Mouse (Mus musculus): ENCODE data around the gene Tas2r144. TPM values are rescaled to one million over a fixed set of nuclear protein-coding genes. Genes with fewer than 3 reads are reported as not detected.

Tas2r144 gene
- polyA plus RNA-seq, 1 experiment from 2014 or later, result not detected

- ATAC-seq (ENCODE audit: insufficient read depth), result no peak
Observed at GRCm38 (mm10) chr6:42247173-42247572, 32.0 kb downstream of the Tas2r144 start.

GRCm38 (mm10) chr6:42247981-42248380, 32.9 kb downstream of the Tas2r144 start:
- peak overlapping the region; percentile 21; the same call in 1 of the 2 replicates for H3K4me2 ChIP-seq
- ATAC-seq (ENCODE audit: insufficient read depth) (no peak), DNase-seq (no peak)
- H3K9me3 ChIP-seq (ENCODE audit: low read depth, low read length), result no peaks in the 10 kb centered on the region
- H3K27ac ChIP-seq (ENCODE audit: low read depth), result no peak overlapping the region
- H3K4me1 ChIP-seq (ENCODE audit: insufficient read depth), result 0 out of 2 replicates have a peak, but pooled peaks cover 8% of the 10 kb centered on the region
- H3K27me3 ChIP-seq (ENCODE audit: insufficient read depth, low read length), result no peaks in the 10 kb centered on the region
- H3K4me3 ChIP-seq (ENCODE audit: low read depth, low read length), result no peak overlapping the region
- WGBS, result 81% methylated on average over 1 of the region's 1 CpGs
- H3K9ac ChIP-seq, result no peak overlapping the region
- no peak for TF ChIP-seq CTCF (IDR thresholded peaks at IDR 0.05; ENCODE audit: low read depth)
- H3K36me3 ChIP-seq (ENCODE audit: insufficient read depth), result no peaks in the 10 kb centered on the region

More at GRCm38 (mm10) chr6:42247173-42247572, 32.0 kb downstream of the Tas2r144 start:
- peak; percentile 26 for DNase-seq
- Histone ChIP-seq H3K9me3 (ENCODE audit: low read depth, low read length) (no peaks in the 10 kb centered on the region), H3K27me3 (ENCODE audit: insufficient read depth, low read length) (no peaks in the 10 kb centered on the region), H3K4me2 (peak overlapping the region; percentile 21; the same call in 1 of the 2 replicates), H3K9ac (no peak overlapping the region), H3K36me3 (ENCODE audit: insufficient read depth) (no peaks in the 10 kb centered on the region), H3K4me3 (ENCODE audit: low read depth, low read length) (no peak overlapping the region), H3K4me1 (ENCODE audit: insufficient read depth) (0 out of 2 replicates have a peak, but pooled peaks cover 8% of the 10 kb centered on the region), H3K27ac (ENCODE audit: low read depth) (no peak overlapping the region)
- TF ChIP-seq CTCF (IDR thresholded peaks at IDR 0.05; ENCODE audit: low read depth), result no peak
- 8% methylated on average over 8 of the region's 8 CpGs for WGBS

DNA sequence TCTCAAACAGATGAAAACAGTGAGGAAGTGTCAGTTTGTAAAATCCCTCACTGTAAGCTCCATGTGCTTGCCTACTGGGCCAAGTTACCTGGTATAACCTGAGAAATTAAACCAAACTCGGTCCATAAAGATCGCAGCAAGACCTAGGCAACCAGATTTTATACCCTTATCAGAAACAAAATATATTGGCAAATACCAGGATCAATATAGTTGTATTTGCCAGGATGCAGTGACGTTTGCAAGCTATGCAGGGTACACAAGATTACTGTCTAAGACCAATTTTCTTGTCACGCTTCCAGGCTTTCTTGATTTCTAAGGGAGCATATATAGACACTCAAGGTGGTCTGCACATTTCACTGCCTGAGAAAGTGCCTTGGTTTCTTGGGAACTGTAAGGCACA, 36.7 kb downstream of the Tas2r144 start:
- no peak for TF ChIP-seq CTCF (IDR thresholded peaks at IDR 0.05; ENCODE audit: low read depth)
- Histone ChIP-seq H3K4me2 (no peak overlapping the region), H3K4me1 (ENCODE audit: insufficient read depth) (no peaks in the 10 kb centered on the region), H3K9me3 (ENCODE audit: low read depth, low read length) (no peaks in the 10 kb centered on the region), H3K27me3 (ENCODE audit: insufficient read depth, low read length) (no peaks in the 10 kb centered on the region), H3K4me3 (ENCODE audit: low read depth, low read length) (no peak overlapping the region), H3K27ac (ENCODE audit: low read depth) (no peak overlapping the region), H3K36me3 (ENCODE audit: insufficient read depth) (no peaks in the 10 kb centered on the region), H3K9ac (no peak overlapping the region)
- ATAC-seq (ENCODE audit: insufficient read depth) (no peak), DNase-seq (no peak)
- WGBS, result 82% methylated on average over 4 of the region's 4 CpGs

DNA sequence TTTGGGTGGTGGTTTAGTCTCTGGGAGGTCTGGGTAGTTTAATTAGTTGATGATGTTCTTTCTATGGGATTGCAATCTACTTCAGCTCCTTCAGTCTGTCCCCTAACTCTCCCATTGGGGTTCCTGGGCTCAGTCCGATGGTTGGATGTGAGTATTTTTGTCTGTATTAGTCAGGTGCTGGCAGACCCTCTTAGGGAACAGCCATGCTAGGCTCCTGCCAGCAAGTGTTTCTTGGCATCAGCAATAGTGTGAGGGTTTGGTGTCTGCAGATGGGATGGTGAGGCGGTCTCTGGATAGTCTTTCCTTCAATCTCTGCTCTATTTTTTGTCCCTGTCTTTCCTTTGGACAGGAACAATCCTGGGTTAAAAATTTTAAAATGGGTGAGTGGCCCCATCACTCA, 38.0 kb downstream of the Tas2r144 start:
- Histone ChIP-seq H3K27ac (ENCODE audit: low read depth) (no peak overlapping the region), H3K9me3 (ENCODE audit: low read depth, low read length) (no peaks in the 10 kb centered on the region), H3K9ac (no peak overlapping the region), H3K36me3 (ENCODE audit: insufficient read depth) (no peaks in the 10 kb centered on the region), H3K27me3 (ENCODE audit: insufficient read depth, low read length) (no peaks in the 10 kb centered on the region), H3K4me1 (ENCODE audit: insufficient read depth) (no peaks in the 10 kb centered on the region), H3K4me3 (ENCODE audit: low read depth, low read length) (no peak overlapping the region), H3K4me2 (no peak overlapping the region)
- WGBS, result 80% methylated on average over 2 of the region's 2 CpGs
- DNase-seq, result no peak
- TF ChIP-seq CTCF (IDR thresholded peaks at IDR 0.05; ENCODE audit: low read depth), result no peak
- ATAC-seq (ENCODE audit: insufficient read depth), result no peak

DNA sequence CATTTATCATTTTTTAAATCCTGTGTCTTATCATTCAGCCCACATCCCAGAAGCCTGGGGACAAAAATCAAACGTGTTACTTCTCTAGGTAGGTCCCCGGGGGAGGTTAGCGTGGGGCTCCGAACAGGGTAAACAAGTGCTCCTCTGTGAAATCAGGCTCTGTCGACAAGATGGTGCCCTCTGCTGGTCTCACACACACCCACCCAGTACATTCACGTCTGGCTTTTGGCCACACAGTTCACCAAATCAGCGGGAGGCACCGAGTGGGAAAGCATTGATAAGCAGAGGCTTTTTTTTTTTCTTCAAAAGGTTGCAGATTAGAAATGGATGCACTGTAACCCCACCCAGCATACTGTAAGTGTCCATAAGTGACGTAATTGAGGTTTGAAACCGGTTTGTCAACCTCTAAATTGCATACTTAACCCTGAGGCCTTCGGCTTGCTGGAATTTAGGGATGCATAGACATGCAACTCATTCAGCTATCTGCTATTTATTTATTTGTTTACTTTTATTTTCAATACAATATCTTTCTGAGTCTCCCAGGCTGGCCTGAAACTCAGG, 42.3 kb downstream of the Tas2r144 start:
- peak; percentile 74 for TF ChIP-seq CTCF (IDR thresholded peaks at IDR 0.05; ENCODE audit: low read depth)
- peak; percentile 60; the same call in 1 of the 2 replicates for ATAC-seq (ENCODE audit: insufficient read depth)
- 0 out of 2 replicates have a peak overlapping the region, but pooled peaks have one; percentile 7 for H3K4me2 ChIP-seq

DNA sequence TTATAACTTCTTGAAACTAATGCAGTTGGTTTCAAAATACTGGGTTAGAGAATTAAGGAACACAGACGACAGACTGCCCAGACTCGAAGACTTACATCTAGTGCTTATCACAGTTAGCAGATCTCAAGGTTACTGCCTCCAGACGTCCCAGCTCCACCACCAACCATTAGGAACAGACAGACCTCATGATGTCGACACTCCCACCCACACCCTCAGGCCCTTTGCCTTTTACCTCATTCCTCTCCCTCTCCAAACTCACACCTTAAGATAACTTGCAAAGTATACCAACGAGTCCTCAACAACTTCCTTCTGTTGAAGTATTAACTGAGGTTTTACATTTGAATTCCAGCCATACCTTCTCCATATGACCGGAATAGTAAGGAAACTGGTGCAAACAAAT, 45.3 kb downstream of the Tas2r144 start:
- no peaks in the 10 kb centered on the region for H3K27me3 ChIP-seq (ENCODE audit: insufficient read depth, low read length)
- DNase-seq, result no peak
- H3K27ac ChIP-seq (ENCODE audit: low read depth), result no peak overlapping the region
- H3K4me3 ChIP-seq (ENCODE audit: low read depth, low read length), result no peak overlapping the region
- no peak for TF ChIP-seq CTCF (IDR thresholded peaks at IDR 0.05; ENCODE audit: low read depth)
- H3K4me2 ChIP-seq, result no peak overlapping the region
- no peak overlapping the region for H3K9ac ChIP-seq
- ATAC-seq (ENCODE audit: insufficient read depth), result no peak
- no peaks in the 10 kb centered on the region for H3K9me3 ChIP-seq (ENCODE audit: low read depth, low read length)
- no peaks in the 10 kb centered on the region for H3K4me1 ChIP-seq (ENCODE audit: insufficient read depth)
- WGBS, result 42% methylated on average over 6 of the region's 6 CpGs
- no peaks in the 10 kb centered on the region for H3K36me3 ChIP-seq (ENCODE audit: insufficient read depth)

More for the DNA sequence above, 42.3 kb downstream of the Tas2r144 start:
- no peaks in the 10 kb centered on the region for H3K27me3 ChIP-seq (ENCODE audit: insufficient read depth, low read length)
- H3K36me3 ChIP-seq (ENCODE audit: insufficient read depth), result no peaks in the 10 kb centered on the region
- H3K9me3 ChIP-seq (ENCODE audit: low read depth, low read length), result no peaks in the 10 kb centered on the region
- no peak overlapping the region for H3K4me3 ChIP-seq (ENCODE audit: low read depth, low read length)
- H3K4me1 ChIP-seq (ENCODE audit: insufficient read depth), result no peaks in the 10 kb centered on the region
- no peak overlapping the region for H3K27ac ChIP-seq (ENCODE audit: low read depth)
- peak; percentile 75 for DNase-seq
- H3K9ac ChIP-seq, result no peak overlapping the region
- WGBS, result 13% methylated on average over 11 of the region's 11 CpGs

DNA sequence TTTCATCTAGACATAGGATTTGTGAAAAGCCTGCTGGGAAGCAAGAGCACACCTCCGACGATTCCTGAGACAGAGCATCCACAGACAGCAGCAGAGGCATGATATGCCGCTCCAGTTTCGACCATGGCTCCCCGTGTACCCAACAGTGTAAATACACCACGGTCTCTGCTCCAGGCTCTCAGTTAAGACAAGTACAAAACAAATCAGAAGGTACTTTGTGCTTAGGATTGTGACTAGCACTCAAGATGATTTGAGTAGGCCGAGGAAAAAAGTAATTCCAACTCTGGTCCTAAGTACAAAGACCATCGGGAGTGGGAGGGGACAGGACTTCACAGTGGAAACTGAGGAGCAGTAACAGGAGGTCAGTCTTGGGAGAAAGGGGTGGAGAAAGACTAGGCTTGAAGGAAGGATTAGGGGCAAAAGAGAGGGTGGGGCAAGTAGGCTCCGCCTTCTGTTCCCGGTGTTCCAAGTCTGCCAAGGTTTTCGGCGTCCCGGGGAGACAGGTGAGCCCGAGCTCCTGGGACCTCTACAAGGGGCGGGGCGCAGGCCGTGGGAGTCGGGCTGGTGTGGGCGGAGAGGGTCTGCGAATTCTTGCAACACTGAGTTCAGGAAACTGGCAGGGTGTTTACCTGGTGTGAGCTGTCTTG, 46.5 kb downstream of the Tas2r144 start, which contains the start of gene Tmem139:
Gene Tmem139 (plus strand): TSS at position 447 of the 647 bp plus-strand sequence.
- peak within 1 kb of the TSS; percentile 2; the same call in 1 of the 2 replicates for H3K27ac ChIP-seq (ENCODE audit: low read depth)
- ATAC-seq (ENCODE audit: insufficient read depth) (no peak), DNase-seq (peak; percentile 41)
- no peaks in the 10 kb centered on the region for H3K36me3 ChIP-seq (ENCODE audit: insufficient read depth)
- H3K9ac ChIP-seq, result peak within 1 kb of the TSS; percentile 1; the same call in 1 of the 2 replicates
- no peaks in the 10 kb centered on the region for H3K9me3 ChIP-seq (ENCODE audit: low read depth, low read length)
- peak within 1 kb of the TSS; percentile 45 for H3K4me2 ChIP-seq
- no peaks in the 10 kb centered on the region for H3K27me3 ChIP-seq (ENCODE audit: insufficient read depth, low read length)
- 14% methylated on average over 20 of the region's 20 CpGs for WGBS
- TF ChIP-seq CTCF (IDR thresholded peaks at IDR 0.05; ENCODE audit: low read depth), result no peak
- no peaks in the 10 kb centered on the region for H3K4me1 ChIP-seq (ENCODE audit: insufficient read depth)
- peak within 1 kb of the TSS; percentile 23; the same call in 1 of the 2 replicates for H3K4me3 ChIP-seq (ENCODE audit: low read depth, low read length)

All from lung, embryonic 14.5 days (tissue).